Mouse (Mus musculus): ENCODE data around the gene Tmem29. TPM values are rescaled to one million over a fixed set of nuclear protein-coding genes. Genes with fewer than 3 reads are reported as not detected.
"Not testable (repeated sequence)": the region's sequence is repeated elsewhere in the genome, so short reads cannot be mapped to it uniquely, and the experiment has no call there.

Gene Tmem29
- 10 to 100 TPM; 19.1 to 24.0 TPM for total RNA-seq (2021)
- long read RNA-seq, experiment 1, partial matches to known transcripts: 0 of 7 reads
- long read RNA-seq, experiment 1, other reads (novel, unspliced or antisense): 3 of 7 reads
- long read RNA-seq, experiment 2, transcript Tmem29-209 (3 exons, 864 nt): minor isoform, 11 of 35 reads
- long read RNA-seq, experiment 2, transcript Tmem29-208 (3 exons, 1,316 nt): major isoform, 19 of 35 reads
- long read RNA-seq, experiment 2, partial matches to known transcripts: 0 of 35 reads
- long read RNA-seq, experiment 2, other reads (novel, unspliced or antisense): 4 of 35 reads

- DNase-seq (ENCODE audit: low spot score in 2 of 2): peak; percentile 68 to 79
Measured at GRCm38 (mm10) chrX:150458766-150459350, at the start of gene Tmem29. Gene Tmem29, minus strand, starts transcription at chrX:150459154.

GRCm38 (mm10) chrX:150508696-150509095, 49.7 kb upstream of the Tmem29 start:
- no peak for DNase-seq (ENCODE audit: low spot score in 2 of 2)

- DNase-seq (ENCODE audit: low spot score in 2 of 2): not testable (repeated sequence)
Measured at GRCm38 (mm10) chrX:150487811-150488210, 28.9 kb upstream of the Tmem29 start.

GRCm38 (mm10) chrX:150486314-150487030, 27.5 kb upstream of the Tmem29 start:
- DNase-seq (ENCODE audit: low spot score in 2 of 2): not testable (repeated sequence)

GRCm38 (mm10) chrX:150477854-150478780, 19.2 kb upstream of the Tmem29 start:
- DNase-seq (ENCODE audit: low spot score in 2 of 2): peak; percentile 48 to 82

- no peak for DNase-seq (ENCODE audit: low spot score in 2 of 2)
Measured at GRCm38 (mm10) chrX:150471416-150471815, 12.5 kb upstream of the Tmem29 start.

- no peak for DNase-seq (ENCODE audit: low spot score in 2 of 2)
Measured at GRCm38 (mm10) chrX:150468266-150468665, 9.3 kb upstream of the Tmem29 start.

GRCm38 (mm10) chrX:150466817-150467216, 7.9 kb upstream of the Tmem29 start:
- DNase-seq (ENCODE audit: low spot score in 2 of 2): not testable (repeated sequence)

GRCm38 (mm10) chrX:150460143-150460542, 1.2 kb upstream of the Tmem29 start:
- DNase-seq (ENCODE audit: low spot score in 2 of 2): no peak

- DNase-seq (ENCODE audit: low spot score in 2 of 2): peak in 1 of 2 experiments; percentile 23
Measured at GRCm38 (mm10) chrX:150459411-150459927, 515 bp upstream of the Tmem29 start.

- DNase-seq (ENCODE audit: low spot score in 2 of 2): no peak
Measured at GRCm38 (mm10) chrX:150458136-150458535, 818 bp downstream of the Tmem29 start.

- peak; percentile 29 to 40 for DNase-seq (ENCODE audit: low spot score in 2 of 2)
Measured at GRCm38 (mm10) chrX:150440505-150441338, 18.2 kb downstream of the Tmem29 start.

GRCm38 (mm10) chrX:150436373-150436772, 22.6 kb downstream of the Tmem29 start:
- no peak for DNase-seq (ENCODE audit: low spot score in 2 of 2)

- no peak for DNase-seq (ENCODE audit: low spot score in 2 of 2)
Measured at GRCm38 (mm10) chrX:150435367-150435766, 23.6 kb downstream of the Tmem29 start.

GRCm38 (mm10) chrX:150413505-150413904, 45.4 kb downstream of the Tmem29 start:
- DNase-seq (ENCODE audit: low spot score in 2 of 2): no peak

Other genes starting within 250 kb of the Tmem29 start
- gene Alas2, start 88.2 kb upstream of the Tmem29 start, total RNA-seq (2021): 10 to 100 TPM; 23.4 to 73.6 TPM
- gene Pfkfb1, start 129.1 kb upstream of the Tmem29 start, total RNA-seq (2021): 10 to 100 TPM in 1 of 2 experiments, 1 to 10 TPM in 1; 8.9 to 10.6 TPM
- 10 to 100 TPM; 11.8 to 13.6 TPM for gene Apex2, start 130.7 kb upstream of the Tmem29 start, total RNA-seq (2021)
- 10 to 100 TPM in 1 of 2 experiments, 1 to 10 TPM in 1; 9.2 to 10.3 TPM for gene Tro, start 198.4 kb upstream of the Tmem29 start, total RNA-seq (2021)

Data from adrenal gland, adult 18-20 months (tissue).